Mouse (Mus musculus) embryonic facial prominence, embryonic 13.5 days (tissue): Measurements from ENCODE around the gene Angptl6. TPM values are rescaled to one million over a fixed set of nuclear protein-coding genes. Genes with fewer than 3 reads are reported as not detected.
"Not testable (repeated sequence)": the region's sequence is repeated elsewhere in the genome, so short reads cannot be mapped to it uniquely, and the experiment has no call there.

Experiments used
- ATAC-seq: fragments of 200-750 bp; cut with Nextera tagmentation; 2 replicates; pipeline ENCODE4 v1.8.0; 2017; ENCODE audit warnings: low read depth; ENCODE audit not compliant: insufficient number of reproducible peaks, insufficient read depth, low FRiP score, low TSS enrichment
- H3K27ac ChIP-seq: fragments of 300-500 bp; sonication (generic); 2 replicates; pipeline ENCODE4 v1.5.1; 2015; ENCODE audit warnings: moderate library complexity, mild to moderate bottlenecking, inconsistent platforms
- H3K27me3 ChIP-seq: fragments of 300-500 bp; sonication (generic); 2 replicates; pipeline ENCODE4 v1.6.1; 2015; ENCODE audit warnings: mild to moderate bottlenecking, inconsistent platforms
- H3K36me3 ChIP-seq: fragments of 300-500 bp; sonication (generic); 2 replicates; pipeline ENCODE4 v1.6.1; 2015; ENCODE audit warnings: mild to moderate bottlenecking, inconsistent platforms
- H3K4me1 ChIP-seq: fragments of 300-500 bp; sonication (generic); 2 replicates; pipeline ENCODE4 v1.6.1; 2015; ENCODE audit warnings: inconsistent platforms
- H3K4me2 ChIP-seq: fragments of 300-500 bp; sonication (generic); 2 replicates; pipeline ENCODE4 v1.6.1; 2015; ENCODE audit warnings: moderate library complexity, mild to moderate bottlenecking, inconsistent platforms
- H3K4me3 ChIP-seq: fragments of 300-500 bp; sonication (generic); 2 replicates; pipeline ENCODE4 v1.5.1; 2015; ENCODE audit warnings: mild to moderate bottlenecking, inconsistent platforms
- H3K9ac ChIP-seq: fragments of 300-500 bp; sonication (generic); 2 replicates; pipeline ENCODE4 v1.6.1; 2015; ENCODE audit warnings: mild to moderate bottlenecking, inconsistent platforms
- H3K9me3 ChIP-seq: fragments of 300-500 bp; sonication (generic); 2 replicates; pipeline ENCODE4 v1.6.1; 2016; ENCODE audit warnings: inconsistent platforms
- WGBS: fragments of 180-500 bp; shearing (Covaris S2); methylation state at CpG from one replicate; pipeline ENCODE4 v1.1.7; 2015; ENCODE audit warnings: mixed read lengths; 5-methylcytosine and 5-hydroxymethylcytosine counted together
- polyA plus RNA-seq: library from polyadenylated mRNA; unstranded; fragments of >200 nt; fragmentation: Nextera tagmentation; extraction: Ambion mirVana; gene quantifications from 2 replicates; pipeline ENCODE4 v1.2.1, GENCODE M21; 2015

Gene Angptl6
- polyA plus RNA-seq, 1 experiment from 2014 or later: 3.6 TPM

DNA sequence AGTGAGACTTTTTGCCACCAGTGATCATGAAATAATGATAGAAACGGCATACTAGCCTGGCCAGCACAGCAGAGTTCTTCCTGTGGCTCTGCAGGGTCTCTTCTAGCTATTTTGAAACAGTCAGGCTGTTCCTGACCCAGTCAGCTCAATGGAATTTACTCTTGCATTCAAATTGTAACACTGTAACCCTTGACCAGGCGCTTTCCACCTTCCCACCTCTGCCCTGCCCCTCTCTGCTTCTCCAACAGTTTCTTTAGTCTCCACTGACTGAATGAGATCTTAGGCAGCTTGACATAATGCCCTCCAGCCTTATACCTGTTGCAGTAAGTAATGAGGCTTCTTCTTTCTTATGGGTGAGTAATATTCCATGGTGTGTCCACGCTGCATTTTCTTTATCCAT, 12.6 kb downstream of the Angptl6 start:
- no peak for ATAC-seq
- no peak overlapping the region for H3K27ac ChIP-seq
- peaks cover 9% of the 10 kb centered on the region for H3K4me1 ChIP-seq
- H3K9me3 ChIP-seq: no peaks in the 10 kb centered on the region
- no peak overlapping the region for H3K4me3 ChIP-seq
- WGBS: 67% methylated on average over 3 of the region's 3 CpGs
- H3K9ac ChIP-seq: no peak overlapping the region
- no peak overlapping the region for H3K4me2 ChIP-seq
- peaks cover 50% of the 10 kb centered on the region for H3K27me3 ChIP-seq
- no peaks in the 10 kb centered on the region for H3K36me3 ChIP-seq

- Histone ChIP-seq H3K9me3 (no peaks in the 10 kb centered on the region), H3K4me2 (no peak overlapping the region), H3K27ac (no peak overlapping the region), H3K27me3 (peaks cover 5% of the 10 kb centered on the region), H3K9ac (no peak overlapping the region), H3K4me3 (no peak overlapping the region), H3K4me1 (no peaks in the 10 kb centered on the region), H3K36me3 (no peaks in the 10 kb centered on the region)
- WGBS: 57% methylated on average over 4 of the region's 4 CpGs
- no peak for ATAC-seq
Measured at GRCm38 (mm10) chr9:20862225-20862624, 17.3 kb downstream of the Angptl6 start.

DNA sequence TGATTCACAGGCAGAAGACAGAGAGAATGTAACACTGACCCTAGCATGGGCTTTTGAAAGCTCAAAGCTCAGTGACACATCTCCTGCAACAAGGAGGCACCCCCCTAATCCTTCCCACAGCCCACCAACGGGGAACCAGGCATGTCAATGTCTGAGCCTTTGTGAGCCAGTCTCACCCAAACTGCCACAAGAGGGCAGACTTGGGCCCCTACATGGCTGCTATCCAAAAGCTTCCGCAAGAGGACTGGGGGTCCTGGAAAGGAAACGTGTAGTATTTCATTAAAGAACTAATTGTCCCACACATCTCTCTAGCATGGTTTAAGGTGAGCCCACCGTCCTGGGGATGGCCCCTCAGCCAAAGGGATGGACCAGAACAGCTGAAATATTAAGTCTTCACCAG, 17.7 kb downstream of the Angptl6 start:
- Histone ChIP-seq H3K4me1 (no peaks in the 10 kb centered on the region), H3K4me2 (no peak overlapping the region), H3K27me3 (peaks cover 1% of the 10 kb centered on the region; the same call in 1 of the 2 replicates), H3K9me3 (no peaks in the 10 kb centered on the region), H3K9ac (no peak overlapping the region), H3K27ac (no peak overlapping the region), H3K36me3 (no peaks in the 10 kb centered on the region), H3K4me3 (no peak overlapping the region)
- ATAC-seq: no peak
- 11% methylated on average over 4 of the region's 4 CpGs for WGBS

DNA sequence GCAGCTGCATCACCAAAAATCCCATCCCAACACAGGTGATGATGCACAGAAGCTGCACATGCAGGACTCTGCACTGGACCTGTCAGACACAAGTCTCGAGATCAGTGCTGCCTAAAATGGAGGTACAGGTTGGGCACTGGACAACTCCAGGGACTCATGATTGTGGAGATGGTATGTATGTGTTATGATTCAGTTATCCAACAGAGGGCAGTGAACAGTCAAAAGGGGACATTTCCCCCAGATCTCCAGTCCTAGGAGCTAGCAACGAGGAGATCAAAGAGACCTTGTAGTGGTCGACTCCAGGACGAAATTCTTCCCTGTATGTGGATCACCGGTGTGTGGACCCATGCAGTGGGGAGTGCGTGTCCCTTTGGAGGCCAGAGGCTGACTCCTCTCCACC, 19.6 kb downstream of the Angptl6 start:
- no peak overlapping the region for H3K4me2 ChIP-seq
- H3K4me1 ChIP-seq: no peaks in the 10 kb centered on the region
- H3K27ac ChIP-seq: no peak overlapping the region
- H3K36me3 ChIP-seq: no peaks in the 10 kb centered on the region
- 49% methylated on average over 6 of the region's 6 CpGs for WGBS
- ATAC-seq: no peak
- H3K9ac ChIP-seq: no peak overlapping the region
- H3K27me3 ChIP-seq: no peaks in the 10 kb centered on the region
- H3K4me3 ChIP-seq: no peak overlapping the region
- H3K9me3 ChIP-seq: no peaks in the 10 kb centered on the region

DNA sequence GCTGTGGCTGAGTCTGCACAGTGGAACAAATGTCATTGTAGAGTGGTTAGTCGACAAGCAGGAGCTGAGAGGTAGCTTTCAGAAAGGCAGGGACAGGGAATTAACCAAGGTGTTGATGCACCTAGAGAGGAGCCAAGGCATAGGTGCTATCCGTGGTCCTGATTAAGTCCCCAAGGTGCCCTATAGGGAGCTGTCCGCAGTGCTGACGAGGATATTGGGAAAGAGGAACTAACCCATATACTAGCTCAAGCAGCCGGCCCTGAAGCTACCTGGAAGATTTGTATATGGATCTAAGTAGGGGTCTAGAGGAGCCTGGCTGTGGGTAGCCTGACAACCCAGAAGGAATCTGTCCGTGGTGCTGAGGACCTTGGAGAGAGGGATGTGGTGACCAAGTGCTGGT, 22.4 kb downstream of the Angptl6 start:
- WGBS: 8% methylated on average over 6 of the region's 6 CpGs
- no peaks in the 10 kb centered on the region for H3K4me1 ChIP-seq
- H3K4me2 ChIP-seq: no peak overlapping the region
- H3K9me3 ChIP-seq: no peaks in the 10 kb centered on the region
- no peaks in the 10 kb centered on the region for H3K36me3 ChIP-seq
- no peak overlapping the region for H3K27ac ChIP-seq
- no peak overlapping the region for H3K4me3 ChIP-seq
- no peak overlapping the region for H3K9ac ChIP-seq
- 0 out of 2 replicates have a peak, but pooled peaks cover 4% of the 10 kb centered on the region for H3K27me3 ChIP-seq
- no peak for ATAC-seq

DNA sequence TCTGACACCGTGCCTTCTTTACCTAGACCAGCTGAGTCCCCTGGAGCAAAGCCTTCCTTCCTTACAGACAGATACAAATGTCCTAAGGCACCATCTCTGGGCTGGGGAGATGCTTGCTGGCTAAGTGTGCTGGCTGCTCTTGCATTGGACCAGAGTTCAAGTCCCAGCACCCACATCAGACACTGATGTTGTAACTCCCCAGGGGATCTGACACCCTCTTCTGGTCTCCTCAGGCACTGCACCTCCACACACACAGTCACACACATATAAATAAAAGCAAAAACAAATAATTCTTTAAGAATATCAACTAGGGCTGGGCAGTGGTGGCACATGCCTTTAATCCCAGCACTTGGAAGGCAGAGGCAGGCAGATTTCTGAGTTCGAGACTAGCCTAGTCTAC, 29.3 kb downstream of the Angptl6 start:
- Histone ChIP-seq H3K4me2 (no peak overlapping the region), H3K27me3 (0 out of 2 replicates have a peak, but pooled peaks cover 8% of the 10 kb centered on the region), H3K4me3 (no peak overlapping the region), H3K9me3 (no peaks in the 10 kb centered on the region), H3K4me1 (no peaks in the 10 kb centered on the region), H3K36me3 (no peaks in the 10 kb centered on the region), H3K9ac (no peak overlapping the region), H3K27ac (no peak overlapping the region)
- 82% methylated on average over 2 of the region's 2 CpGs for WGBS
- no peak for ATAC-seq

DNA sequence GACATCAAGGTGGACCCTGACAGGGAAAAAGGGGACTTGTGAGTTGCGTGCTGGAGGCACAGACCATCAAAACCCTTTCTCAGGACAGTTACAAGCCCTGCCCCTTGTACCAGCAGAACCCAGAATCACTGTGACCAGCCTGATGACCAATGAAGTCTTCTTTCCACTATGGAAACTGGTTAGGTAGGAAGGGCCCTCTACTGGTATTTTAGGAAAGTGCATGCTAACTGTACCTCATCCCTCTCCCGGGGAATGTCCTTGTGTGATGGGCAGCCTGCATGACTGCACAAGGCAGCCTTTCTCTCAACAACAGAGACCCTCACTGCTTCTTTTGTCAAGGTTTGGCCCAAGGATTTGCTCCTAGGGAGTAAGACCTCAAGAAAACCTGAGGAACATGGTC, 36.9 kb downstream of the Angptl6 start:
- no peaks in the 10 kb centered on the region for H3K36me3 ChIP-seq

GRCm38 (mm10) chr9:20842211-20842610, 37.3 kb downstream of the Angptl6 start:
- no peak overlapping the region for H3K27ac ChIP-seq
- no peak overlapping the region for H3K4me3 ChIP-seq
- 58% methylated on average over 4 of the region's 4 CpGs for WGBS
- ATAC-seq: no peak
- 0 out of 2 replicates have a peak, but pooled peaks cover 2% of the 10 kb centered on the region for H3K9me3 ChIP-seq
- no peak overlapping the region for H3K4me2 ChIP-seq
- no peaks in the 10 kb centered on the region for H3K36me3 ChIP-seq
- no peak overlapping the region for H3K9ac ChIP-seq
- 0 out of 2 replicates have a peak, but pooled peaks cover 4% of the 10 kb centered on the region for H3K27me3 ChIP-seq
- H3K4me1 ChIP-seq: no peaks in the 10 kb centered on the region

More for the DNA sequence above, 36.9 kb downstream of the Angptl6 start:
- no peak overlapping the region for H3K4me2 ChIP-seq
- H3K9ac ChIP-seq: no peak overlapping the region
- H3K27me3 ChIP-seq: 0 out of 2 replicates have a peak, but pooled peaks cover 4% of the 10 kb centered on the region
- no peak overlapping the region for H3K4me3 ChIP-seq
- no peak overlapping the region for H3K27ac ChIP-seq
- 19% methylated on average over 2 of the region's 2 CpGs for WGBS
- ATAC-seq: no peak
- no peaks in the 10 kb centered on the region for H3K4me1 ChIP-seq
- 0 out of 2 replicates have a peak, but pooled peaks cover 2% of the 10 kb centered on the region for H3K9me3 ChIP-seq

GRCm38 (mm10) chr9:20838931-20839330, 40.6 kb downstream of the Angptl6 start:
- Histone ChIP-seq H3K9ac (no peak overlapping the region), H3K27me3 (peaks cover 3% of the 10 kb centered on the region; the same call in 1 of the 2 replicates), H3K4me3 (no peak overlapping the region), H3K4me2 (no peak overlapping the region), H3K36me3 (no peaks in the 10 kb centered on the region), H3K9me3 (0 out of 2 replicates have a peak, but pooled peaks cover 2% of the 10 kb centered on the region), H3K27ac (no peak overlapping the region), H3K4me1 (no peaks in the 10 kb centered on the region)
- 56% methylated on average over 6 of the region's 6 CpGs for WGBS
- no peak for ATAC-seq

DNA sequence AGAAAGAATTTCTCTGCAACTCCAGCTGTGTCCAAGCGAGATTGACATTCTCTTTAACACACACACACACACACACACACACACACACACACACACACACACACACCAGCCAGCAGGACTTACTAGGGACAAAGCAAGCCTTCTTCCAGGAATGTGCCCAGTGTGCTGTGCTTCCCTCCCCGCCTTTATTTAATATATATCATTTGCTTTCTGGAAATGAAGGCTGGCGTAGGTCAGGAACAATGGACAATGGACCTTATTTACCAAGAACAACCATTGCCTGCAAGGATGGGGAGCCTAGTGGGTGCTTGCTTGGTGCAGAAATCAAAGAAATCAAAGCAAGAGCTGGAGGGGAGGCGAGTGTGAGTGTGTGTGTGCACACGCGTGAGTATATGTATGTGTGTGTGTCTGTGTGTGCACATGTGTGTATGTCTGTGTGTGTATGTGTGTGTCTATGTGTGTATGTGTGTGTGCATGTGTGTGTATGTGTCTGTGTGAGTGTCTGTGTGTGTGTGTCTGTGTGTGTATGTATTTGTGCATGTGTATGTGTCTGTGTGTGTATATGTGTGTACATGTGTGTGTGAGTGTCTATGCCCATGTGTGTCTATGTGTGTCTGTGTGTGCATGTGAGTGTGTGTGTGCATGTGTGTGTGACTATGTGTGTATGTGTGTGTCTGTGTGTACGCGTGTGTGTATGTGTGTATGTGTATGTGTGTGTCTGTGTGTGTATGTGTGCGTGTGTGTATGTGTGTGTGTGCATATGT, 42.2 kb downstream of the Angptl6 start:
- no peak for ATAC-seq
- 67% methylated on average over 9 of the region's 9 CpGs for WGBS

GRCm38 (mm10) chr9:20835431-20835954, 44.0 kb downstream of the Angptl6 start:
- H3K4me2 ChIP-seq, H3K4me3 ChIP-seq, ATAC-seq, H3K4me1 ChIP-seq, H3K27ac ChIP-seq, H3K9ac ChIP-seq, H3K36me3 ChIP-seq, H3K27me3 ChIP-seq, H3K9me3 ChIP-seq: not testable (repeated sequence)
- 86% methylated on average over 11 of the region's 11 CpGs for WGBS

More for the DNA sequence above, 42.2 kb downstream of the Angptl6 start:
- Histone ChIP-seq H3K9me3 (0 out of 2 replicates have a peak, but pooled peaks cover 2% of the 10 kb centered on the region), H3K36me3 (no peaks in the 10 kb centered on the region), H3K27me3 (peaks cover 7% of the 10 kb centered on the region; the same call in 1 of the 2 replicates), H3K4me2 (no peak overlapping the region), H3K9ac (no peak overlapping the region), H3K4me1 (no peaks in the 10 kb centered on the region), H3K27ac (no peak overlapping the region), H3K4me3 (no peak overlapping the region)

- Histone ChIP-seq H3K9ac (no peak overlapping the region), H3K27me3 (peaks cover 7% of the 10 kb centered on the region; the same call in 1 of the 2 replicates), H3K9me3 (no peaks in the 10 kb centered on the region), H3K4me3 (no peak overlapping the region), H3K4me2 (no peak overlapping the region), H3K4me1 (peaks cover 10% of the 10 kb centered on the region), H3K36me3 (no peaks in the 10 kb centered on the region), H3K27ac (no peak overlapping the region)
- 69% methylated on average over 1 of the region's 1 CpGs for WGBS
- ATAC-seq: no peak
Measured at GRCm38 (mm10) chr9:20834881-20835280, 44.6 kb downstream of the Angptl6 start.
